Mouse (Mus musculus) kidney, adult 11 months (tissue): ENCODE data around the gene Clstn2.

Experiments
- DNase-seq: peaks from one replicate; pipeline ENCODE4 v3.0.0; 2022

Clstn2 gene

DNA sequence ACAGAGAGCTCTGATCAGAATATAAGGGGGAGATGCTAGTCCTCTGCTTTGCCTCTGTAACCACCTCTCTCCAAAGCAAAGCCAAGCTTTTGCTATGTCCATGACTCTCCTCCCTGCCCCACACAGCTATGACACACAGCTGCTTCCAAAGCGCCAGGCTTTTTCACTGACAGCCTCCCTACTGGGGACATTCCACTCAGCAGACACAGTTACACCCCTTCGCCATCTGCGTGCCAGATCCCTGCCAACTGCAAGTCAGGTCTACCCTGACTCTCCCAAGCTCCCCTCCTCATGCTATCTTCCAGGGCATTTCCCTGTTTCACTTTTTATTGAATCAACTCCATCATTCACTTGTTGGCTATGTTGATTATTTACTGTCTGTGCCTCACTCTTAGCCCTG is 259.1 kb downstream of the Clstn2 start:
- DNase-seq, result no peak

- no peak for DNase-seq
Measured at GRCm38 (mm10) chr9:97772431-97772830, 260.6 kb downstream of the Clstn2 start.

- DNase-seq, result no peak
Measured at GRCm38 (mm10) chr9:97769331-97769730, 263.6 kb downstream of the Clstn2 start.

- DNase-seq, result no peak
Measured at GRCm38 (mm10) chr9:97765251-97765767, 267.7 kb downstream of the Clstn2 start.

DNA sequence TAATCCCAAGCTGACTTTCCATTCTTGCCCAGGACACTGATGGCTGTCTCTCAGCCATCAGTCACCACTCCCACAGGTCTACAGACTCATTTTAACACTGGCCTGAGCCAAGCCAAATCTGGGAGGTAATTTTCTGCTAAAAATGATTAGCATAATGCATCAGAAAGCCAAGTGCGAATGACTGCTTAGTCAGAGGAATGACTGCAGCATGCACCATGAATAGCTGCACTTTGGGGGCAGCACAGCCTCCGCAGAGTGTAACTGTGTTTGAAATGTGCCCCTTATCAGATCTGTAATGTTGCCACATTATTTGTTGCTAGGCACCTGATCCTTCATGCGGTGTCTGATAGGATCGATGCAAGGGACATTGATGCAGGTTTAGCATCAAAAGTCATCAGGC is 269.9 kb downstream of the Clstn2 start:
- DNase-seq, result no peak

- DNase-seq, result no peak
Measured at GRCm38 (mm10) chr9:97755599-97756270, 277.2 kb downstream of the Clstn2 start.

GRCm38 (mm10) chr9:97753715-97754114 is 279.3 kb downstream of the Clstn2 start:
- DNase-seq, result no peak

DNA sequence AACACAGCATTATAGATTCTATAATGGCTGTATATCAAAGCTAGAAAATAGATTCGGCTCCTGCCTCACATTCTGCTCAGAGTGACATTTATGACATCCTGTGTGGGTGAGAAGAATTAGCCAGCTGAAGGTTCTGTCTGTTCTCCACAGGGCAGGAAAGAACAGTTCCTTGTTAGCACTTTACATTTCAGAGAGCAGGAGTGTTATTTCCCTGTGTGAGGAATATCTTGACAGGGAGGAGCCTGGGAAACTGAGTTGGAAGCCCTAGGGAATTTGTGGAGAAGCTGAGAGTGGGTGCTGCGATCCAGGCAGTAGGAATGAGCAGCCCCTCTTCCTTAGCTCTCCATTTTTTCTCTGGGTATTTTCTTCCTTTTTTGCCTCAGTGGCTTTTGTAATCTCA is 286.4 kb downstream of the Clstn2 start:
- no peak for DNase-seq

GRCm38 (mm10) chr9:97727715-97728486 is 305.1 kb downstream of the Clstn2 start:
- DNase-seq, result no peak

DNA sequence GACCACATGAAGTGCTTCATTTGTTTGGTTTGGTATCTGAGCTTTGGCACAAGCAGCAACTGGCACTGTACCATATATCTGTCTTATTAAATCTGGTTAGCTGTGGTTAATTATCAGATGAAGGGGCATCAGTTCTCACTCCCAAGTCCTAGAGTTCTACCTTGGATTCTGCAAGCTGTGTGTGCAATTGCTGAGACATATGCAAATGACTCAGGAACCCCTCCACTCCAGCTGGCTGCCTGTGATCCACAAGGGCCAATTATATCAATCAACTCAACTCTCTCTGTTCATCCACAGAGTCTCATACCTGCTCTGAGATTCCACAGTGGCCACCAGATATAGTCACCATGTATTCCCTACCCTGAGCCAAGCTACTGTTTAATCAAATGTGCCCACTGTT is 315.3 kb downstream of the Clstn2 start:
- DNase-seq, result no peak

- DNase-seq, result no peak
Measured at GRCm38 (mm10) chr9:97717005-97717404, 316.0 kb downstream of the Clstn2 start.

DNA sequence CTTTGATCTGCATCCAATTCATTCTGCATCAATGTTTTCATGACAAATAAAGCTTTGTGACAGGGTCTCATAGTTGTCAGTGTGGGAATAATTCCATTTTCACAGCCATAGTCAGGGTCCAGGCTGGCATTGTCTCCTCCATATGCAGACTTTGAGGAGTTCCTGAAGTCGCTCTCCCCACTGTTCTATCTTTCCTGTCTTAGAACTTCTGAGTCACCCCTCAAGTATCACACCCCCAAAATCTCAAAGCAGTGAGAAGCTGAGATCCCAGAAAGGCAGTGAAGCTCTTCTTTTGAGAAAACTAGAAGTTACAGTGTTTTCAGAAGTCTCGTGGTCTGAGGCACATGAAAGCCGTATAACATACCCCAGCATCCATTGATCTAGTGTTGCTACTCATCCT is 320.1 kb downstream of the Clstn2 start:
- DNase-seq, result no peak

DNA sequence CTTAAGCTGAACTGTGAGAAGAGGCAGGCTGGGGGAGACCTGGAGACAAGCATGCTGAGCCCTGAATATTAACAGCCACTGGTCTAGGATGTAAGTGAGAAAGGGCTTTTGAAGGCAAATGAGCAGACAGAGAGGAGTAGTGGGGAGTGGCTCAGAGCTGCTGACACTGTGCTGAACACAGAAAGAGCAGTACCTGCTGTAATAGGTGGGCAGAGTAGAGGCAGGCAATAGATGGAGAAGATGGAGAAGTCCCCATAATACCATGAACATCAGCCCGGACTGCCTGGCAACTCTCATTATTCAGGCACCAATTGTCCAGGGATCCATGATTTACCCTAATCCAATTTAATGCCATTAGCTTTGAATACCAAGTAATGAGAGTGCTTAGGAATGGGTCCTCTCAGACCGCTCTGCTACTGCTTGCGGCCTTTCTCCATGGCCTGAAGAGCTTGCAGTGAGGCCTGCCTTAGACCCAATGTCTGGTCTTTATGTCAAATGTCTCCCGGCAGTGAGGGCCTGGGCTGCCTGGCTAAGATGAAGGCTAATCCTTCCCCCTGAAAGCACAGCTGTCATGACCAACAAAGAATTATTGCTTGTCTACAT is 329.0 kb downstream of the Clstn2 start:
- no peak for DNase-seq

GRCm38 (mm10) chr9:97702989-97703388 is 330.0 kb downstream of the Clstn2 start:
- no peak for DNase-seq

- DNase-seq, result no peak
Measured at GRCm38 (mm10) chr9:97699983-97700382, 333.0 kb downstream of the Clstn2 start.

DNA sequence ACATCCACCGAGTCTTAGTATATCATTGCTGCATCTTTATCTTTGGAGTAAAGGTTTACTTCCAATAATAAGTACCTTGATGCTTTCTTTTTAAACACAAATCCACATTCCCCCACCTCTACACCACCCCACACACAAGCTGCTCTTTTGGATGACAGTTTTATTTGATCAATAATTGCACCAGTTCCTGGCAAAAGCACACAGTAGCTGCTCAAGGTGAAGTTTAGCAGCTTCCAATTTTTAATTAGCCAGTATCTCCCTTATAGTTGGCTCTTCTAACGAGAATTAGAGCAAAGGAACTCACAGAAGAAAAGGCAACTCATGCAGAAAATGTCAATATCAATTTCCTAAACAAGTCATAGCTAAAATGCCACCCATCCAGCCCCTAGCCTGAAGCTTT is 334.0 kb downstream of the Clstn2 start:
- no peak for DNase-seq

DNA sequence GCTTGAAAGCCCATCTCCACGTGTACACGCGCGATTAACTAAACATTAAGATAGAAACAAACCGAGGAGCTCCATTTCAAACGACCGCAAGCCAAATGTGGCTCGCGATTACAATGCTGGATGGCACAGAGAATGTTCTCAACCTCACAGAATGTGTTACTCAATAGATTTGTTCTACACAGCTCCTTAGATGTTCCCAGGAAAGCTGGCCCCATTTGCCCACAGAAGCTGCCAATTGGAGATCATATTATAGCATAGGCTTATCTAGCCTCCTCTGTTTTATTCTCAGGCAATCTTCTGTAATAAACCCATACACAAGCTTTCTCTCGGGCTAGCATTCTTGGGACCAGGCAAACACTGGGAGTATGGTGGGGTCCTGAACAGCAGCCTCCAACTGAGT is 334.9 kb downstream of the Clstn2 start:
- no peak for DNase-seq

DNA sequence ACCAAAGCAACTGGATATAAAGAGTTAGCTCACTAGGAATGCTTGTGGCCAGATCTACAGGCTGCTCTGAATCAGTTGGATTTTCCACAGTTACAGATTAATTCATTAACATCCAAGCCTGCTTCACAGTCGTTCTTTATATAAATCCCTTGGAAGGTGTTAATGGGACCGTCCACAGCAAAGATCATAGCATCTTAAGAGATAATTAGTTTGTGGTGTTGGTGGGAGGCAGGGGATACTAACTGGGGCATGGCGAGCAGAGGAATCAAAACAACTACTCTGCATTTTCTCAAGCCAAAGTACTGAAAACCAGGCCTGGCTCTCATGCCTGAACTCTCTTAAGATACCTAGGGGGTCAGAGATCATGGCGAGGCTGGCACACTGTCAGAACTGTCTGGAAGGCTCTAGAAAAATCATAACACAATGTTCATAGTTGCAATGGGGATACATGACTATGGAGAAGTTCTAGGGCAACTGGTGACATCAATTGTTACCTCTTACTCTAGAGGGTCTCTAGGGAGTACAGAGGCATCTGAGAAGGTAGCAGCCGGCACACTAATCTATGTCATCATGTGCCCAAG is 336.2 kb downstream of the Clstn2 start:
- no peak for DNase-seq

- DNase-seq, result no peak
Measured at GRCm38 (mm10) chr9:97695278-97695677, 337.7 kb downstream of the Clstn2 start.

DNA sequence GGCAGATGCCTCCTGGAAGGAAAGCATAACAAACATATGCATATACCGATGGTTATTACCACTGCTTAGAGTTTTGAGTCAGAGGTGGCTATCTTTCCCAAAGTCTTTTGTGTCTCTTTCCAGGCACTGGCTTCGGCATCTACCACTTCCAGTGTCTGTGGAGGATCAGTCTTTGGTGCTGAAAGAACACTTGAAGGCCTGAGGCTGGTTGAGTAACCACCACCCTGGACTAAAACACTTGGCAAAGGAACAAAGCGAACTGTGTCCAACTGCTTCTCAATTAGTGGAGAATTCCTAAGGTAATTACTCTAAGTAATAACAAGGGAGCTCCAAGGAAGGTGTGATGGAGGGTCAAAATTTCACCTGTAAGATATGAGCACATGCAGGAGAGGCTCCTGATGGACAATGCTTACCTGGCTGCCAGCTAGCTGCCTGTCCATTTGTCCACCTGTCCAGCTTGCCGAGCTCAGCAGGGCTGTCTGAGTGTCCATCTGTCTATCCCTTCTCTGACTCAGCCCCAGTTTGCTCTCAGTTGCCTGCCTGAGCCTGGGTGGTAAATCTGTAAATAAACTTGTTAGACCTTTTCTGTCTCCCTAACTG is 346.1 kb downstream of the Clstn2 start:
- DNase-seq, result no peak

GRCm38 (mm10) chr9:97685664-97686063 is 347.3 kb downstream of the Clstn2 start:
- no peak for DNase-seq

- DNase-seq, result no peak
Measured at GRCm38 (mm10) chr9:97679878-97680277, 353.1 kb downstream of the Clstn2 start.

GRCm38 (mm10) chr9:97679106-97679505 is 353.9 kb downstream of the Clstn2 start:
- DNase-seq, result no peak
